In the genomic region with DNA sequence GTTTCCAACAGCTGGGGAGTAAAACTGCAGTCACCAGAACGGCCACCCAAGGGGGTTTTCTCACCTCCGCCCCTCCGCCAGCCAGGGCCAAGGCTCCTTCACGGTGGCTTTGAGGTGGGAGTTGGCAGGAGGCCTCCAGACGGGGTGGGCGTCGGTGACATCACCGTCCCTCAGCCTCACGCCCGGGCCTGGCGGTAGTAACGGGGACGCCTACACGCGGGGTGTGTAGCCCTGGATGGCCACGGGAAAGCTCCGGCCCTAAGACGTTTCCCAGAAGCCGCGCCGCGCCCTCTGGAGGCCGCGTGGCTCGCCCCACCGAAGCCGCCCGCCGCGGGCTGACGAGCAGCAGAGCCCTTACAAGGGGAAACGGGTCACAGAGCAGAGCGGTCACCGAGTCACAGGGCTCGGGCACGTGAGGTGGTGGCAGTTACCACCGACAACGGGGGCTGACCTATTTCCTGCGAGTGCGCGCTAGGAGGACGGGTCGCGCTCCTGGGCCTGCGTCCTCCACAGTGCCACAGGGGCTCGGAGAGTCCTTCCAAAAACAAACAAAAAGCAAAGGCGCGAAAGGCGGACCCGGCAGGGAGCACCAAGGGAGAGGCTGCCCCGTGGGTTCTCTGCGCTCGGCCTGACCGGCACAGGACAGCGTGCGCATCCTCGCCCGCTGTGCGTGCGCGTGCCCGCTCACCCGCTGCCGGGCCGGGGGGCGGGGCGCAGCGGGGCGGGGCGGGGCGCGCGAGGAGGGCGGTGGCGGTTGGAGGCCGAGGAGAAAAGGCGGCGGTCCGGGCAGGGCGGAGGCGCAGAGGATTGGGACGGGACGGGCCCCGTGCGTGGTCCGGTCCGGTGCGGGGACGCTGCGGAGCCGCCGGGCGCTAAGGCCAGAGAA, we compare ENCODE assay signal across 1 mouse cellular context.
A peak's percentile ranks its signal among the peaks of the same experiment; 100 is the strongest.
TF ChIP-seq lines count a peak whose summit lies in the region.

Gene Fbxo30, plus strand, starts transcription at position 753 of the 886 bp plus-strand sequence.

TF ChIP-seq in CH12.LX, 34 proteins besides CTCF, POLR2A, EP300 and RAD21 (continued from another document):
- peak; percentile 45; the same call in 1 of the 2 replicates for TF ChIP-seq ZMIZ1 (IDR thresholded peaks at IDR 0.05; ENCODE audit: low read depth, low read length)
- TF ChIP-seq RCOR1 (conservative IDR thresholded peaks at IDR 0.05; ENCODE audit: low read depth, low read length), result no peak
- no peak for TF ChIP-seq MAZ (IDR thresholded peaks at IDR 0.05; ENCODE audit: low read depth, low read length)
- 0 out of 2 replicates have a peak, but pooled peaks have one; percentile 18 for TF ChIP-seq KAT2A (IDR thresholded peaks at IDR 0.05; ENCODE audit: insufficient replicate concordance, low read length)
- TF ChIP-seq ELF1 (IDR thresholded peaks at IDR 0.05; ENCODE audit: low read depth, low read length), result no peak; the same call in 1 of the 2 replicates
- TF ChIP-seq ZKSCAN1 (IDR thresholded peaks at IDR 0.05; ENCODE audit: borderline replicate concordance, low read depth, low read length), result no peak
- TF ChIP-seq USF1 (IDR thresholded peaks at IDR 0.05; ENCODE audit: low read depth, low read length), result no peak
- TF ChIP-seq GABPA (IDR thresholded peaks at IDR 0.05; ENCODE audit: insufficient replicate concordance, low read depth, low read length), result no peak
- TF ChIP-seq POLR2AphosphoS2 (IDR thresholded peaks at IDR 0.05; ENCODE audit: low read depth, low read length), result peak; percentile 71; the same call in 1 of the 2 replicates
- no peak for TF ChIP-seq JUN (IDR thresholded peaks at IDR 0.05; ENCODE audit: insufficient read depth, low read depth, low read length)
- TF ChIP-seq MAX (IDR thresholded peaks at IDR 0.05; ENCODE audit: low read length), result peak; percentile 75; the same call in 1 of the 2 replicates
- peak; percentile 69; the same call in 1 of the 2 replicates for TF ChIP-seq MXI1 (IDR thresholded peaks at IDR 0.05; ENCODE audit: low read depth, low read length)
- TF ChIP-seq UBTF (IDR thresholded peaks at IDR 0.05; ENCODE audit: low read depth, low read length), result no peak
- TF ChIP-seq TCF12 (IDR thresholded peaks at IDR 0.05; ENCODE audit: low read depth, low read length), result peak; percentile 51; the same call in 1 of the 2 replicates
- no peak for TF ChIP-seq MEF2A (IDR thresholded peaks at IDR 0.05; ENCODE audit: borderline replicate concordance, low read depth, low read length)
- no peak for TF ChIP-seq USF2 (conservative IDR thresholded peaks at IDR 0.05; ENCODE audit: low read depth, low read length)
- no peak; the same call in 1 of the 2 replicates for TF ChIP-seq ETS1 (conservative IDR thresholded peaks at IDR 0.05; ENCODE audit: low read depth, low read length)
- TF ChIP-seq E2F4 (IDR thresholded peaks at IDR 0.05; ENCODE audit: insufficient replicate concordance, low read depth, low read length), result no peak
- peak; percentile 96 for TF ChIP-seq BHLHE40 (IDR thresholded peaks at IDR 0.05; ENCODE audit: low read depth, low read length)
- no peak for TF ChIP-seq CHD2 (IDR thresholded peaks at IDR 0.05; ENCODE audit: low read length)
- peak; percentile 87 for TF ChIP-seq NELFE (IDR thresholded peaks at IDR 0.05; ENCODE audit: low read depth, low read length)
- TF ChIP-seq CHD1 (IDR thresholded peaks at IDR 0.05; ENCODE audit: low read depth, low read length), result no peak
- TF ChIP-seq MYC (IDR thresholded peaks at IDR 0.05; ENCODE audit: low read depth, low read length), result no peak; the same call in 1 of the 2 replicates
- no peak for TF ChIP-seq HCFC1 (IDR thresholded peaks at IDR 0.05; ENCODE audit: low read depth, low read length)
- no peak for TF ChIP-seq ZC3H11A (IDR thresholded peaks at IDR 0.05; ENCODE audit: low read depth, low read length)
- no peak for TF ChIP-seq JUND (conservative IDR thresholded peaks at IDR 0.05; ENCODE audit: low read depth, low read length)
